Mouse (Mus musculus) ES-Bruce4 (cell line): ENCODE measurements around the gene Acy3.

Experiments
- CTCF ChIP-seq: IDR thresholded peaks from one replicate; pipeline ENCODE4 v1.8.1; 2011; ENCODE audit warnings: low read depth, low read length
- POLR2A ChIP-seq: IDR thresholded peaks from one replicate; pipeline ENCODE4 v1.8.1; 2011; ENCODE audit warnings: low read length; ENCODE audit not compliant: insufficient read depth

DNA sequence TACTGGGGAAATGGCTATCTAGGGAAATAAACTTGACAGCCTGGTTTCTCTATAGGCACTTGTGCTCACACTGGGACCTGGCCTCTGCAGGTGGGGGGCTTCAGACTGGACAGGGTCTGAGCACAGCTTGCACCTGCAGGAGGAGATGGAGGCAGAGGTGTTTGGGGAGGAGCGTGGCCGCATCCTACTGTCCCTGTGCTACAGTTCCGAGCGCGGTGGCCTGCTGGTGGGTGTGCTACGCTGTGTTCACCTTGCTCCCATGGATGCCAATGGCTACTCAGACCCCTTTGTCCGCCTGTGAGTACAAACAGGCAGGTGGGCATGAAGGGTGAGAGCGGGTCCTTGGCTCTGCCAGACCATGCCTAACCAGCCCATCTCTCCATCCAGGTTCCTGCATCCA, 19.6 kb downstream of the Acy3 start:
- TF ChIP-seq POLR2A: no peak
- no peak for TF ChIP-seq CTCF
